Mouse (Mus musculus): ENCODE measurements around the gene Mta3. TPM values are rescaled to one million over a fixed set of nuclear protein-coding genes. Genes with fewer than 3 reads are reported as not detected.

Mta3 gene
- polyA plus RNA-seq, 1 experiment from 2014 or later = 63.0 TPM

DNA sequence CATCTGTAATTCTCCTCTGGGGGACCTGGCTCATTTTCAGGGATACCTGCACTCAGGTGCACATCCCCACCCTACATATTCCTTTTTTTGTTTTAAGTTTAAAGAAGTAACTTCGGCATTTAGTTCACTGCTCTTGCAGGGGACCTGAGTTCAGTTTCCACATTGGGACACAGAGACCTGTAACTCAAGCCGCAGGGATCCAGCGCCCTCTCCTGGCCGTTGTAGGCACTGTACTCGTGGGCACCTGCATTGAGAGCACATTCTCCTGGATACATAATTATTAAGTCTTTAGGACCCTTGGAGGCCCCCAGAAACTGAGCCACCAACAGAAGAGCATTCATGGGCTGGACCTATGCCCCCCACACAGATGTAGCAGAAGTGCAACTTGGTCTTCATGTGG lies 26.8 kb downstream of the Mta3 start:
- no peaks in the 10 kb centered on the region for H3K9me3 ChIP-seq (ENCODE audit: control insufficient read depth, low read length)
- peak overlapping the region; percentile 72; the same call in 1 of the 2 replicates for H3K27ac ChIP-seq (ENCODE audit: low read depth, low read length)
- ATAC-seq (replicated peaks; ENCODE audit: low FRiP score) = peak; percentile 56
- peaks cover 27% of the 10 kb centered on the region for H3K4me1 ChIP-seq (replicated peaks; ENCODE audit: control insufficient read depth, insufficient read depth, low read length)
- no peaks in the 10 kb centered on the region for H3K36me3 ChIP-seq (ENCODE audit: control insufficient read depth, insufficient read depth, low read length)
- no peaks in the 10 kb centered on the region for H3K27me3 ChIP-seq (replicated peaks; ENCODE audit: control insufficient read depth, insufficient read depth, low read length)
- peak; percentile 75 for DNase-seq (ENCODE audit: low spot score)
- no peak overlapping the region for H3K4me3 ChIP-seq (ENCODE audit: low read depth, low read length)
- WGBS = 24% methylated on average over 5 of the region's 5 CpGs
- H3K4me2 ChIP-seq = peak overlapping the region; percentile 60
- no peak overlapping the region for H3K9ac ChIP-seq (ENCODE audit: low read depth, low read length)

DNA sequence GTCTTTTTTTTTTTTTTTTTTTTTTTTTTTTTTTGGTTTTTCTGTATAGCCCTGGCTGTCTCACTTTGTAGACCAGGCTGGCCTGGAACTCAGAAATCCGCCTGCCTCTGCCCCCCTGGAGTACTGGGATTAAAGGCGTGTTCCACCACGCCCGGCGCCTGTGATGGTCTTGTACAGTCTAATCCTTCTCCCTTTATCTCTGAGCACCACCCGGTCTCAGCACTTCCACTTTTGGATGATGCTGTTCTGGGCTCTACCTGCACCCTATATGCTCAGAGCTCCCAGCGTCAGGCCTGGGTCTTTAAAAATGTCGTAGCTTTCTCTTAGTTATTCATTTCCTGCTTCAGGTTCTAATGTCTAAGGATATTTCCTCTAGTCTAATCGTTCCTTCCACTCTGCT lies 30.7 kb downstream of the Mta3 start:
- H3K4me3 ChIP-seq (ENCODE audit: low read depth, low read length) = no peak overlapping the region
- peak overlapping the region; percentile 58 for H3K27ac ChIP-seq (ENCODE audit: low read depth, low read length)
- H3K27me3 ChIP-seq (replicated peaks; ENCODE audit: control insufficient read depth, insufficient read depth, low read length) = no peaks in the 10 kb centered on the region
- ATAC-seq (replicated peaks; ENCODE audit: low FRiP score) (peak; percentile 87), DNase-seq (ENCODE audit: low spot score) (peak; percentile 55)
- 57% methylated on average over 9 of the region's 9 CpGs for WGBS
- H3K4me1 ChIP-seq (replicated peaks; ENCODE audit: control insufficient read depth, insufficient read depth, low read length) = peaks cover 22% of the 10 kb centered on the region
- H3K36me3 ChIP-seq (ENCODE audit: control insufficient read depth, insufficient read depth, low read length) = peaks cover 16% of the 10 kb centered on the region
- H3K9me3 ChIP-seq (ENCODE audit: control insufficient read depth, low read length) = no peaks in the 10 kb centered on the region
- peak overlapping the region; percentile 32 for H3K4me2 ChIP-seq
- no peak overlapping the region for H3K9ac ChIP-seq (ENCODE audit: low read depth, low read length)

DNA sequence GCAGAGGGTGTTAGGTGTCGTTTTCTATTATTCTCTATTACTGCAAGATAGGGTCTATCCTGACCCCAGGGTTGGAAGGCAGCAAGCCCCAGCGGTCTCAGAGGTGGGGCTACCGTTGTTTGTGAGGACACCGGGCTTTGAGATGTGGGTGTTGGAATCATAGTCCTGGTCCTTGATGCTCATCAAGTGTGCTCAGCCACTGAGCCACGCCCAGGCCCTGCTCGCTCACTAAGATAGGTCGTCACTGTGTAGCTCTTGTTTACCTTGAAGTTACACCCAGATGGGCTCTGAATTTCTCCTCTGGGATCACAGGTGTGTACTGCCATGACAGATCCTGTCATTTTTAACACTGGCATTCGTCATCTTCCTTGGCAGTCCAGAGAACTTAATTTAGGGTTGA lies 31.8 kb downstream of the Mta3 start:
- Histone ChIP-seq H3K36me3 (ENCODE audit: control insufficient read depth, insufficient read depth, low read length) (peaks cover 19% of the 10 kb centered on the region), H3K9ac (ENCODE audit: low read depth, low read length) (no peak overlapping the region), H3K4me1 (replicated peaks; ENCODE audit: control insufficient read depth, insufficient read depth, low read length) (peaks cover 12% of the 10 kb centered on the region), H3K4me2 (no peak overlapping the region), H3K27me3 (replicated peaks; ENCODE audit: control insufficient read depth, insufficient read depth, low read length) (no peaks in the 10 kb centered on the region), H3K4me3 (ENCODE audit: low read depth, low read length) (no peak overlapping the region), H3K9me3 (ENCODE audit: control insufficient read depth, low read length) (no peaks in the 10 kb centered on the region), H3K27ac (ENCODE audit: low read depth, low read length) (0 out of 2 replicates have a peak overlapping the region, but pooled peaks have one; percentile 8)
- WGBS = 81% methylated on average over 8 of the region's 8 CpGs
- DNase-seq (ENCODE audit: low spot score) = no peak
- ATAC-seq (replicated peaks; ENCODE audit: low FRiP score) = peak; percentile 42; the same call in 1 of the 2 replicates

DNA sequence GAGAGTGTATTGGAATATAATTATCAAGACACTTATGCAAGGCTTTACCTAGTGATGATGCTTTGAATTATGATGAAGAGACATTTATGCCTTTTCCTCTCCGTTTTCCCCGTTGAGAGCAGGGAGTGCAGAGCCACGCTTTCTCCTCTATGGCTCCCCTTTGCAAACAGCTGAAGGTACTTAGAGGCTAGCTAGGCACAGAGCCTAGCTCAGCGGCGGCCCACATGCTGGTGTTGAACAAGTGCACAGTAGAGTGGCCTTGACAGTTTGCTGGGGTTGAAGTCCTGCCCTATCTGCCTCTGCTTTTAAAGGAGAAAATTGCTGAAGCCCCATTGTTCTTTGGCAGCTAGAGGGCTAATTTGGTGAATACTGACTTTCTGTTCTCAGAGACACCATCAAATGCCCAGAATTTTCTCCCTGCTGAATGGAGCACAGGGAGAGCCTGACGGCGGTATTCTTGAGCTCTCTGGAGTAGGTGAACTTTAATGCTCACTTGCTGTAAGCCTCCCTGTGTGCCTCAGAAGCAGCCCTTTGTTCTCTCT lies 34.2 kb downstream of the Mta3 start:
- H3K9ac ChIP-seq (ENCODE audit: low read depth, low read length) = no peak overlapping the region
- H3K4me3 ChIP-seq (ENCODE audit: low read depth, low read length) = no peak overlapping the region
- no peaks in the 10 kb centered on the region for H3K9me3 ChIP-seq (ENCODE audit: control insufficient read depth, low read length)
- no peak overlapping the region for H3K4me2 ChIP-seq
- no peak for ATAC-seq (replicated peaks; ENCODE audit: low FRiP score)
- H3K36me3 ChIP-seq (ENCODE audit: control insufficient read depth, insufficient read depth, low read length) = peaks cover 32% of the 10 kb centered on the region
- WGBS = 86% methylated on average over 7 of the region's 7 CpGs
- H3K27ac ChIP-seq (ENCODE audit: low read depth, low read length) = no peak overlapping the region
- H3K4me1 ChIP-seq (replicated peaks; ENCODE audit: control insufficient read depth, insufficient read depth, low read length) = peaks cover 12% of the 10 kb centered on the region
- DNase-seq (ENCODE audit: low spot score) = no peak
- H3K27me3 ChIP-seq (replicated peaks; ENCODE audit: control insufficient read depth, insufficient read depth, low read length) = no peaks in the 10 kb centered on the region

DNA sequence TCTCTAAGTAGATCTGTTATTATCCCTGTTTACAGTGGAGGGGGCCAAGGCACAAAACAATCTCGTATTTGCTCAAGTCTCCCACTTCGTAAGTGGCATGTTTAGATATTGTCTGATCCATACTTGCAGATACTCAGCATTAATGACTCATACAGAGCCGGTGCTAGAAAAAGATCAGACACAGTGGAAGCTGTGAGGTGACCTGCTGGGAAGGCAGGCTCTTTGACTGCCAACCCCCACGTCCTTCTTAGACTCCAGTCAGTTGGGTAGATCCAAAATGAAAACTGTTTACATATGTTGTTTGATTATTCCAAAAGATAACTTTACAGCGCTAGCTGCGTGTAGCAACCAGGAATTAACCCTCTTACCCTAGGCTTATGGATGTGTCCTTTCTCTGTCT lies 35.3 kb downstream of the Mta3 start:
- peaks cover 35% of the 10 kb centered on the region for H3K36me3 ChIP-seq (ENCODE audit: control insufficient read depth, insufficient read depth, low read length)
- H3K4me2 ChIP-seq = no peak overlapping the region

DNA sequence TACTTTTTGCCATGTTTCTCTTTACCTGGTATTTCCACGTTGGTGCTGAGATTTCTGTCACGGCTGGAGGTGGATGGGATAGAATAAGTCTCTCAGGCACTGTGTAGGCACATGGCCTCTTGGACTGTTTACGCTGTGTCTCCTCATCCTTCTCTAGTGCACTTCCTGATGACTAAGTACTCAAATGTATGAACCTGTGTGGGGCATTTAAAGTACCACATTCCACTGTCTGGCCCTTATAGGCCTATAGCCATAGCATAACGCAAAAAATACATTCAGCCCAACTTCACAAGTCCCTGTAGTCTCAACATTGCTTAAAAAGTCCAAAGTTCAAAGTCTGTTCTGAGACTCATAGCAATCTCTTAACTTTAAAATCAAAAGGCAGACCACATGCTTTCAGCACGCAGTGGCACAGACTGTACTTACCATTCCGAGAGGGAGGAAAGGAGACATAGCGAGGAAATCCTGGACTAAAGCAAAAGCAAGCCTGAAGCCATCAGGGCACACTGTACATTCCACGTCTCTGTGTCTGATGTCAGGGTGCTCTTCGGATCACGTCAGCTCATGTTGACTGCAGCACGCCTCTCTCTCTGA lies 38.4 kb downstream of the Mta3 start:
- no peak overlapping the region for H3K27ac ChIP-seq (ENCODE audit: low read depth, low read length)
- no peak overlapping the region for H3K9ac ChIP-seq (ENCODE audit: low read depth, low read length)
- H3K27me3 ChIP-seq (replicated peaks; ENCODE audit: control insufficient read depth, insufficient read depth, low read length) = no peaks in the 10 kb centered on the region
- ATAC-seq (replicated peaks; ENCODE audit: low FRiP score) (no peak), DNase-seq (ENCODE audit: low spot score) (no peak)
- H3K9me3 ChIP-seq (ENCODE audit: control insufficient read depth, low read length) = no peaks in the 10 kb centered on the region
- H3K4me3 ChIP-seq (ENCODE audit: low read depth, low read length) = no peak overlapping the region
- peaks cover 5% of the 10 kb centered on the region for H3K4me1 ChIP-seq (replicated peaks; ENCODE audit: control insufficient read depth, insufficient read depth, low read length)
- H3K4me2 ChIP-seq = no peak overlapping the region
- H3K36me3 ChIP-seq (ENCODE audit: control insufficient read depth, insufficient read depth, low read length) = peaks cover 33% of the 10 kb centered on the region
- 96% methylated on average over 11 of the region's 11 CpGs for WGBS

More for the DNA sequence above, 35.3 kb downstream of the Mta3 start:
- H3K9me3 ChIP-seq (ENCODE audit: control insufficient read depth, low read length) = no peaks in the 10 kb centered on the region
- H3K4me3 ChIP-seq (ENCODE audit: low read depth, low read length) = no peak overlapping the region
- ATAC-seq (replicated peaks; ENCODE audit: low FRiP score) = no peak
- no peaks in the 10 kb centered on the region for H3K27me3 ChIP-seq (replicated peaks; ENCODE audit: control insufficient read depth, insufficient read depth, low read length)
- 77% methylated on average over 6 of the region's 6 CpGs for WGBS
- peaks cover 12% of the 10 kb centered on the region for H3K4me1 ChIP-seq (replicated peaks; ENCODE audit: control insufficient read depth, insufficient read depth, low read length)
- H3K9ac ChIP-seq (ENCODE audit: low read depth, low read length) = no peak overlapping the region
- DNase-seq (ENCODE audit: low spot score) = no peak
- no peak overlapping the region for H3K27ac ChIP-seq (ENCODE audit: low read depth, low read length)

DNA sequence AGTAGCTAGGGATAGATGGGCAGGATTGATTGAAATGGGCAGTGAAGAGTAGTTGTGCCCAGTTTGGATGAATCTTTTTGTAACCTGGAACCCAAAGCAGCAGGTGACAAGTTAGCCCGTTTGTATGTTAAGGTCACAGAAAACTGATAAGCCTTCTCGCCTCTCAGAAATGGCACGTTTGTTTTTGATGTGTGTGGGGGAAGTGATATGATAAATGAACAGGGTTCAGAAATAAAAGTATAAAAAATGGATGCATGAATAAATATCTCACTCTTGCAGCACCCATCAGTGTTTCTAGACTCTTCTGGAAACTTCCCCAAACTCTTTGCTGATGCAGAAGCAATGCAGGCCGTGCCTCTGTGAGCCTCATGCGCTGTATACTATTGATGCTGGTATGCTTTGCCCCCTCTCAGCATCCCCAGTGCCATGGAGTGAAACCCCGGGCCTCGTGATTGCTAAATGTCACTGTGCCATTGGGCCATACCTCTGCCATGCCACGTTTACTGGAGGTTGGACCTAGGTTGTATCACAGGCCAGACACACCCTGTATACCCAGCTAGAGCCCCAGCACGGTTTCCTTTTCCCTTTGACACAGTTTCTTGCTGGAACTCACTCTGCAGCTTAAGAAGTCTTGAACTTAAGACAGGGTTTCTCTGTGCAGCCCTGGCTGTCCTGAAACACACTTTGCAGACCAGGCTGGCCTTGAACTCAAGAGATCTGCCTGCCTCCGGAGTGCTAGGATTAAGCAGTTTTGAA lies 41.6 kb downstream of the Mta3 start:
- 71% methylated on average over 10 of the region's 10 CpGs for WGBS
- Histone ChIP-seq H3K4me1 (replicated peaks; ENCODE audit: control insufficient read depth, insufficient read depth, low read length) (peaks cover 9% of the 10 kb centered on the region), H3K27me3 (replicated peaks; ENCODE audit: control insufficient read depth, insufficient read depth, low read length) (no peaks in the 10 kb centered on the region), H3K9me3 (ENCODE audit: control insufficient read depth, low read length) (no peaks in the 10 kb centered on the region), H3K9ac (ENCODE audit: low read depth, low read length) (no peak overlapping the region), H3K36me3 (ENCODE audit: control insufficient read depth, insufficient read depth, low read length) (peaks cover 23% of the 10 kb centered on the region), H3K27ac (ENCODE audit: low read depth, low read length) (no peak overlapping the region), H3K4me3 (ENCODE audit: low read depth, low read length) (no peak overlapping the region), H3K4me2 (no peak overlapping the region)
- ATAC-seq (replicated peaks; ENCODE audit: low FRiP score) (peak; percentile 35; the same call in 1 of the 2 replicates), DNase-seq (ENCODE audit: low spot score) (no peak)

DNA sequence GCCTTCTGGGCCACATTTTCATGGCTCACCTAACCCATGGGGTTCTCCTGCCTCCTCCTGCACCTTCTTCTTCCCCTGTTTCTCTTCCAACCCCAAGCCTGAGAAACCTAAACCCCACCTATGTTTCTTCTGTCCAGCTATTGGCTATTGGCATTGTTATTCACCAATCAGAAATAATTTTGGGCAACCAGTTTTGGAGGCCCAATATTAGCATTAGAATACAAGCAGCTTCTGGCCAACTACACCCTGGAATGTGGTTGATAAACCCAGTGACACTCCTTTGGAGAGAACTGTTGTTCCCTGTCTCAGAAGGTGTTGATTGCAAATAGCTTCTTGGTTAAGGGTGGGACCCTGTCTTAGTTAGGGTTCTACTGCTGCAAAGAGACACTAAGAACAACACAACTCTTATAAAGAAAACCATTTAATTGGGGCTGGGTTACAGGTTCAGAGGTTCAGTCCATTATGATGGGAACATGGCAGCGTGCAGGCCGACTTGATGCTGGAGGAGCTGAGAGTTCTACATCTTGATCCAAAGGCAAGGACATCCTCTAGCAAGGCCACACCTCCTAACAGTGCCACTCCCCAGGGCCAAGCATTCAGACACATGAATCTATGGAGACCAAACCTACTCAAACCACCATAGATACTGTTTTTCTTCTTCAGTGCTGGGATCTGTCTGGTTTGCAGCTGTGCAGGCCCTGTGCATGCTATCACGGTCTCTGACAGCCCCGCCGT lies 44.4 kb downstream of the Mta3 start:
- no peak overlapping the region for H3K4me3 ChIP-seq (ENCODE audit: low read depth, low read length)
- H3K9me3 ChIP-seq (ENCODE audit: control insufficient read depth, low read length) = no peaks in the 10 kb centered on the region
- WGBS = 86% methylated on average over 5 of the region's 5 CpGs
- H3K27me3 ChIP-seq (replicated peaks; ENCODE audit: control insufficient read depth, insufficient read depth, low read length) = no peaks in the 10 kb centered on the region
- H3K4me1 ChIP-seq (replicated peaks; ENCODE audit: control insufficient read depth, insufficient read depth, low read length) = peaks cover 9% of the 10 kb centered on the region
- no peak overlapping the region for H3K27ac ChIP-seq (ENCODE audit: low read depth, low read length)
- DNase-seq (ENCODE audit: low spot score) = no peak
- H3K9ac ChIP-seq (ENCODE audit: low read depth, low read length) = 0 out of 2 replicates have a peak overlapping the region, but pooled peaks have one; percentile 9
- H3K4me2 ChIP-seq = no peak overlapping the region
- H3K36me3 ChIP-seq (ENCODE audit: control insufficient read depth, insufficient read depth, low read length) = peaks cover 17% of the 10 kb centered on the region
- ATAC-seq (replicated peaks; ENCODE audit: low FRiP score) = 0 out of 2 replicates have a peak, but pooled peaks have one; percentile 28

Measured in liver, embryonic 11.5 days (tissue).